In genomic region chr19:46642136-46642753, GRCm38 (mm10) we compare ENCODE assay signal across 8 mouse cellular contexts. TPM values are rescaled to one million over a fixed set of nuclear protein-coding genes. Genes with fewer than 3 reads are reported as not detected.
DNase-seq lines count a peak whose midpoint lies in the region; ATAC-seq lines count a peak whose summit lies in the region.

No protein-coding gene starts in this region.

- peak overlapping the region; percentile 18; the same call in 1 of the 2 replicates for H3K9ac ChIP-seq in kidney, embryonic 14.5 days (ENCODE audit: low read depth, low read length)
- no peak overlapping the region for H3K9ac ChIP-seq in embryonic facial prominence, embryonic 11.5 days (replicated peaks; ENCODE audit: low read length)
- H3K9ac ChIP-seq in hindbrain, embryonic 15.5 days: no peak overlapping the region
- no peak overlapping the region for H3K9ac ChIP-seq in midbrain, embryonic 16.5 days (ENCODE audit: low read depth, low read length)

- H3K27ac ChIP-seq in kidney, embryonic 14.5 days (ENCODE audit: low read depth, low read length): peak overlapping the region; percentile 87
- peak overlapping the region; percentile 5; the same call in 1 of the 2 replicates for H3K27ac ChIP-seq in embryonic facial prominence, embryonic 11.5 days (replicated peaks; ENCODE audit: low read depth, low read length)
- H3K27ac ChIP-seq in hindbrain, embryonic 15.5 days (replicated peaks): peak overlapping the region; percentile 56
- H3K27ac ChIP-seq in midbrain, embryonic 16.5 days (ENCODE audit: low read length): peak overlapping the region; percentile 23

- H3K9me3 ChIP-seq in kidney, embryonic 14.5 days (ENCODE audit: control insufficient read depth, low read length): no peaks in the 10 kb centered on the region
- H3K9me3 ChIP-seq in embryonic facial prominence, embryonic 11.5 days (replicated peaks; ENCODE audit: control insufficient read depth, low read length): no peaks in the 10 kb centered on the region
- no peaks in the 10 kb centered on the region for H3K9me3 ChIP-seq in hindbrain, embryonic 15.5 days
- no peaks in the 10 kb centered on the region for H3K9me3 ChIP-seq in midbrain, embryonic 16.5 days (replicated peaks; ENCODE audit: control insufficient read depth, low read length, poor library complexity, severe bottlenecking)

- H3K27me3 ChIP-seq in kidney, embryonic 14.5 days (ENCODE audit: control insufficient read depth, insufficient read depth, low read length): no peaks in the 10 kb centered on the region
- H3K27me3 ChIP-seq in embryonic facial prominence, embryonic 11.5 days (ENCODE audit: control insufficient read depth, insufficient read depth, low read length): no peaks in the 10 kb centered on the region
- no peaks in the 10 kb centered on the region for H3K27me3 ChIP-seq in hindbrain, embryonic 15.5 days
- no peaks in the 10 kb centered on the region for H3K27me3 ChIP-seq in midbrain, embryonic 16.5 days (ENCODE audit: control insufficient read depth, insufficient read depth, low read depth, low read length)

- no peak for DNase-seq in kidney, adult 9 months
- no peak for DNase-seq in embryonic facial prominence, embryonic 11.5 days (ENCODE audit: low spot score)
- DNase-seq in right cerebral cortex, adult 18-20 months: no peak
- no peak for DNase-seq in layer of hippocampus, postnatal 36 days
- no peak for DNase-seq in spleen, postnatal 4 days (ENCODE audit: low spot score in 2 of 2)

- H3K4me2 ChIP-seq in kidney, embryonic 14.5 days (replicated peaks; ENCODE audit: low read depth, low read length): peak overlapping the region; percentile 17; the same call in 1 of the 2 replicates
- no peak overlapping the region for H3K4me2 ChIP-seq in embryonic facial prominence, embryonic 11.5 days (ENCODE audit: low read depth, low read length)
- no peak overlapping the region for H3K4me2 ChIP-seq in hindbrain, embryonic 15.5 days
- no peak overlapping the region for H3K4me2 ChIP-seq in midbrain, embryonic 16.5 days (ENCODE audit: low read length)

- no peak for ATAC-seq in kidney, embryonic 14.5 days (ENCODE audit: low FRiP score, low TSS enrichment)
- ATAC-seq in embryonic facial prominence, embryonic 11.5 days (replicated peaks; ENCODE audit: insufficient number of reproducible peaks, low FRiP score, low TSS enrichment, low read depth): no peak
- no peak for ATAC-seq in hindbrain, embryonic 15.5 days (ENCODE audit: low FRiP score, low read depth)
- no peak for ATAC-seq in midbrain, embryonic 16.5 days

- peaks cover 13% of the 10 kb centered on the region; the same call in 1 of the 2 replicates for H3K36me3 ChIP-seq in kidney, embryonic 14.5 days (ENCODE audit: control insufficient read depth, insufficient read depth, low read length)
- H3K36me3 ChIP-seq in embryonic facial prominence, embryonic 11.5 days (replicated peaks; ENCODE audit: control insufficient read depth, insufficient read depth, low read depth, low read length): no peaks in the 10 kb centered on the region; the same call in 1 of the 2 replicates
- H3K36me3 ChIP-seq in hindbrain, embryonic 15.5 days: no peaks in the 10 kb centered on the region; the same call in 1 of the 2 replicates
- H3K36me3 ChIP-seq in midbrain, embryonic 16.5 days (ENCODE audit: control insufficient read depth, insufficient read depth, low read length): no peaks in the 10 kb centered on the region; the same call in 1 of the 2 replicates

- WGBS in kidney, embryonic 14.5 days: 47% methylated on average over 22 of the region's 22 CpGs
- WGBS in embryonic facial prominence, embryonic 11.5 days: 70% methylated on average over 22 of the region's 22 CpGs
- WGBS in hindbrain, embryonic 15.5 days: 71% methylated on average over 22 of the region's 22 CpGs
- WGBS in midbrain, embryonic 16.5 days: 67% methylated on average over 22 of the region's 22 CpGs

- peaks cover 61% of the 10 kb centered on the region for H3K4me1 ChIP-seq in kidney, embryonic 14.5 days (ENCODE audit: control insufficient read depth, insufficient read depth, low read length)
- peaks cover 30% of the 10 kb centered on the region for H3K4me1 ChIP-seq in embryonic facial prominence, embryonic 11.5 days (ENCODE audit: control insufficient read depth, insufficient read depth, low read length)
- H3K4me1 ChIP-seq in hindbrain, embryonic 15.5 days (replicated peaks): peaks cover 60% of the 10 kb centered on the region
- peaks cover 16% of the 10 kb centered on the region for H3K4me1 ChIP-seq in midbrain, embryonic 16.5 days (ENCODE audit: control insufficient read depth, insufficient read depth, low read length)

- H3K4me3 ChIP-seq in kidney, embryonic 14.5 days (ENCODE audit: low read length): no peak overlapping the region
- H3K4me3 ChIP-seq in embryonic facial prominence, embryonic 11.5 days (ENCODE audit: low read depth, low read length): no peak overlapping the region
- H3K4me3 ChIP-seq in hindbrain, embryonic 15.5 days: no peak overlapping the region
- no peak overlapping the region for H3K4me3 ChIP-seq in midbrain, embryonic 16.5 days (ENCODE audit: low read depth, low read length)

RNA-seq across cellular contexts. Expression of gene Cyp17a1, which starts 30.7 kb away (rescaled TPM):
- not detected in 2 replicates for polyA plus RNA-seq in kidney, embryonic 14.5 days (2014; fragmentation: Nextera tagmentation; extraction: Ambion mirVana)
- not detected in 2 replicates for polyA plus RNA-seq in embryonic facial prominence, embryonic 11.5 days (2014; fragmentation: Nextera tagmentation; extraction: Ambion mirVana)
- not detected in 2 replicates for polyA plus RNA-seq in hindbrain, embryonic 15.5 days (2015; fragmentation: Nextera tagmentation; extraction: Ambion mirVana)
- polyA plus RNA-seq in midbrain, embryonic 16.5 days (2015; fragmentation: Nextera tagmentation; extraction: Ambion mirVana): not detected in 2 replicates
- not detected for total RNA-seq in layer of hippocampus, postnatal 36 days (2021)

RNA-seq across cellular contexts. Expression of gene Wbp1l, which starts 43.4 kb away (rescaled TPM):
- 26.2 and 46.1 TPM in 2 replicates for polyA plus RNA-seq in kidney, embryonic 14.5 days (2014; fragmentation: Nextera tagmentation; extraction: Ambion mirVana)
- polyA plus RNA-seq in embryonic facial prominence, embryonic 11.5 days (2014; fragmentation: Nextera tagmentation; extraction: Ambion mirVana): 30.1 and 34.4 TPM in 2 replicates
- 37.4 and 41.1 TPM in 2 replicates for polyA plus RNA-seq in hindbrain, embryonic 15.5 days (2015; fragmentation: Nextera tagmentation; extraction: Ambion mirVana)
- polyA plus RNA-seq in midbrain, embryonic 16.5 days (2015; fragmentation: Nextera tagmentation; extraction: Ambion mirVana): 34.0 and 34.8 TPM in 2 replicates
- 10 to 100 TPM; 39.9 to 40.8 TPM for total RNA-seq in layer of hippocampus, postnatal 36 days (2021)

RNA-seq across cellular contexts. Expression of gene Borcs7, which starts 47.5 kb away (rescaled TPM):
- 19.9 and 20.1 TPM in 2 replicates for polyA plus RNA-seq in kidney, embryonic 14.5 days (2014; fragmentation: Nextera tagmentation; extraction: Ambion mirVana)
- 13.4 and 15.3 TPM in 2 replicates for polyA plus RNA-seq in embryonic facial prominence, embryonic 11.5 days (2014; fragmentation: Nextera tagmentation; extraction: Ambion mirVana)
- polyA plus RNA-seq in hindbrain, embryonic 15.5 days (2015; fragmentation: Nextera tagmentation; extraction: Ambion mirVana): 23.2 and 25.6 TPM in 2 replicates
- 24.6 and 27.6 TPM in 2 replicates for polyA plus RNA-seq in midbrain, embryonic 16.5 days (2015; fragmentation: Nextera tagmentation; extraction: Ambion mirVana)
- 10 to 100 TPM; 20.6 to 22.0 TPM for total RNA-seq in layer of hippocampus, postnatal 36 days (2021)

Comparison
In these comparisons a context has a peak if more than half of its experiments do, and no peak if none do; other contexts are left out.
1. H3K27ac ChIP-seq: peak in every context shown above with its lines; median percentile 87 in kidney, embryonic 14.5 days; 56 in hindbrain, embryonic 15.5 days; 23 in midbrain, embryonic 16.5 days; 5 in embryonic facial prominence, embryonic 11.5 days.